Mouse (Mus musculus): Measurements from ENCODE around the gene Cdkn2a. TPM values are rescaled to one million over a fixed set of nuclear protein-coding genes. Genes with fewer than 3 reads are reported as not detected.

The Cdkn2a gene
- total RNA-seq (2015; ENCODE audit: low replicate concordance) (not detected in 2 replicates), total RNA-seq (2017; ENCODE audit: low replicate concordance) (not detected in 2 replicates)

DNA sequence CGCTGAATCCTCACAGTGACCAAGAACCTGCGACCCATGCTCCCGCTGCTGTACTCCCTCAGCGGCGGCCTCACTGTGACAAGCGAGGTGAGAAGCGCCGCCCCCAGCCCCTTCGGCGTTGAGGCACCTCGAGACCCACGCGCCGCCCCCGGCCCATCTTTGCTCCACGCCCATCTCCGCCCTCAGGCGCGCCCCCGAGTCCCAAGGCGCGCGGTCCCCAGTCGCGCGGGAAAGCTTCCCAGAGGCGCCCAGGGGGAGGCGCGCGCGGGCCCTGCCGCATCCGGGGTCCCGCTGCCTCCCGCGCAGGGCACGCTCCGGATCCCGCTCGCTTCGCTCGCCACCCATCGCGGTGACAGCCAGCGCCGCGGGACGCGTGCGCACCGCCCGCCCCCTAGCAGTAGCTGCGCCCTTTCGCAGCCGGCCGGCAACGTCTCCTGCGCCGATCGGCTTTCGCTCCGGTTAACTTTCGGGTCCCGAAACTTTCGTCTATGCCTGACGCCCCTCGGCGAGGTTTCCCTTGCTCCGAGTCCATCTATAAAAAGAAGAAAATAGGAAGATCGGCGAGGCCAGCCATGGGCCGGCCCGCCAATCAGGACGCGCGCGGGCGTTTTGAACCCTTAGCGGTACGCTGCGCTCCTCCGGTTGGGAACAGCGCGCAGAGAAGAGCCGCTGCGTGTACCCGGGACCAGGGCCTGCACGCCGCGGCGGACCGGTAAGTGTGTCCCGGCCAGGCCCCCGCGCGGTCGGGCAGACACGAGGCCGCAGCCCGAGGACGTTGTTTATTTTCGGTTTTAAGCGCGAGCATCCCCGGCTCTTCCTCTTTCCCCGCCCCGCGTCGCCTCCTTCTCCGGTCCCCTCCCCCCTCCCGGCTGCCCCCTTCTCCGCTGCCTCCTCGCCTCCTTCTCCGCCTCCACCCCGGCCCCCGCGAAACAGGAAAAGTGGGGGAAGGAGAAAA is at the start of gene Cdkn2a:
Gene Cdkn2a (minus strand): TSS at position 168 of the 955 bp plus-strand sequence.
- ATAC-seq (replicated peaks; ENCODE audit: low FRiP score, poor library complexity, severe bottlenecking), result no peak

GRCm38 (mm10) chr4:89313461-89313860 is 19.0 kb upstream of the Cdkn2a start:
- no peak for ATAC-seq (replicated peaks; ENCODE audit: low FRiP score, poor library complexity, severe bottlenecking)

- peak; percentile 85 for ATAC-seq (replicated peaks; ENCODE audit: low FRiP score, poor library complexity, severe bottlenecking)
Observed at GRCm38 (mm10) chr4:89310491-89311254, 16.2 kb upstream of the Cdkn2a start, which contains the start of gene Cdkn2b. Gene Cdkn2b, minus strand, starts transcription at chr4:89311039.

DNA sequence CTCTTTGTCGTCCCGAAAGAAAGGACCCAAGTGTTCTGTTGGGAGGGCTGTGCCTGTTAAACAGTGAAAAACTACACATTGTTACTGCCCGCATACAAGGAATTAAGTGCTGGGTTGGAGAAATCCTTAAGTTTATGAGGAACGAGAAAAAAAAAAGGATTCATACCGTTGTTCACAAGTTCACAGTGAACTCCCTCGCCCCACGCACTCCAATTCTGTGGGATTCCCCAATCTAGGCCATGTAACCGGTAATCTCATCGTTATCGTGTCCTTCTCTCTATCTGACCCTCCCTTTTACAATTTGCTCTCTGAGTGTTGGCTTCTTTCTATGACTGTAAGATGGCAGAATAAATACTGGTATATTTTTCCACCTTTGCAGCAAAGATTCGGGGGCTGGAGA is 15.5 kb upstream of the Cdkn2a start:
- ATAC-seq (replicated peaks; ENCODE audit: low FRiP score, poor library complexity, severe bottlenecking), result no peak

DNA sequence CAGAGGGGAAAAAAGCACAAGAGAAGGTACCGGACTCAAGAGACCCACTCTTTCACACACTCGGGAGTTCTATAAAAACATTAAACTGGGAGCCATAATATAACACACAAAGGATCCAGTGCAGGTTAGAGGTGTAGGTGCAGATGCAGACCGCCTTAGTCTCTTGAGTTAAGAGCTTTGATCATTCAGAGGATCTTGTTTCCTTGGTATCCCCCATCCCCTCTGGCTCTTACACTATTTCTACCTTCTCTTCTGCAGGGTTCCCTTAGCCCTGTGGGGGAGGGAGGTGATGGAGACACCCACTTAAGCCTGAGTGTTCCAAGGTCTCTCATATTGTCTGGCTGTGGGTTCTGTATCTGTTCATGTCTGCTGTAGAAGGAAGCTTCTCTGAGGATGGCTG is 13.5 kb upstream of the Cdkn2a start:
- no peak for ATAC-seq (replicated peaks; ENCODE audit: low FRiP score, poor library complexity, severe bottlenecking)

DNA sequence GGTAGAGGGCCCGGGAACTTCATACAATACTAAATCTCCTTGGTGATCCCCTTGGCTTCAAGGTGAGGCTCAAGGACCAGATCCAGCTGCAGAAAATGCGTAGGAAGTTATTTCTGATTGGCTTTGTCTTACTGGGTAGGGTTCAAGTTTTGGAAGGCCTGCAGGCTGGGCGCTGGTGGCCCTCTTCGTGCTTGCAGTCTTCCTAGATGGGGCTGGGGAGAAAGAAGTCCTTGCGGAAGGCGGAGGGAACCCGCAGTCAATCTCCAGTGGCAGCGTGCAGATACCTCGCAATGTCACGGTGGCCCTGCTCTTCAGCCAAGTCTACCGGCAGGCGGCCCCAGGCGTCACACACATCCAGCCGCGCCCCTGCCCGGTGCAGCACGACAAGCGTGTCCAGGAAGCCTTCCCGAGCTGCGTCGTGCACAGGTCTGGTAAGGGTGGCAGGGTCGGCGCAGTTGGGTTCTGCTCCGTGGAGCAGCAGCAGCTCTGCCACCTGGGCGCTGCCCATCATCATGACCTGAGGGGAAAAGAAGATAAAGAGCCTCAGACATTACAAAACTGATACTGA is 12.4 kb upstream of the Cdkn2a start:
- no peak for ATAC-seq (replicated peaks; ENCODE audit: low FRiP score, poor library complexity, severe bottlenecking)

GRCm38 (mm10) chr4:89305691-89306090 is 11.2 kb upstream of the Cdkn2a start:
- no peak for ATAC-seq (replicated peaks; ENCODE audit: low FRiP score, poor library complexity, severe bottlenecking)

DNA sequence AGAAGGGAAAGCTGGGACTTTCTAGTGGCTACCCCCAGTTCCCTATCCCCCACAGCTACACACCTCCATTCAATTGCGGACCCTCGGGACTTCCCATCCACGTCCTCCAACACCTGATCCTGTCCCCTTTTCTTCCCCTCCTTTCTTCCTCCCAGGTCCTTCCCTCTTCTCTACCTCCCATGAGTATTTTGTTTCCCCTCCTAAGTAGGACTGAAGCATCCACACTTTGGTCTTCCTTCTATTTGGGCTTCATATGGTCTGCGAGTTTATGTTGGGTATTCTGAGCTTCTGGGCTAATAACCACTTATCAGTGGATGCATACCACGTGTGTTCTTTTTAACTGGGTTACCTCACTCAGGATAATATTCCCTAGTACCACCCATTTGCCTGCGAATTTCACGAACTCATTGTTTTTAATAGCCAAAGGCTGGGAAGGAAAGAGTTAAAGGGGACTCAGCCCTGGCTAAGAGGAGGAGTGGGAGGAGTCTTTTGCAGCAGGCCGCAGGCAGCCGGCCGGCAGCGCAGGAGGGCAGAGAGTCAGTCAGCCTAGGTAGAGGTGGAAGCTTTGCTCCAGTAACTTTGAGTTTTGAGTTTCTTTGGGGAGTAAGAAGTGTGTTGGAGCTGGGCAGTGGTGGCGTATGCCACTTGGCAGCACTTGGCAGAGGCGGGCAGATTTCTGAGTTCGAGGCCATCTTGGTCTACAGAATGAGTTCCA is 9.0 kb upstream of the Cdkn2a start:
- ATAC-seq (replicated peaks; ENCODE audit: low FRiP score, poor library complexity, severe bottlenecking), result no peak

GRCm38 (mm10) chr4:89302129-89302528 is 7.7 kb upstream of the Cdkn2a start:
- ATAC-seq (replicated peaks; ENCODE audit: low FRiP score, poor library complexity, severe bottlenecking), result no peak

DNA sequence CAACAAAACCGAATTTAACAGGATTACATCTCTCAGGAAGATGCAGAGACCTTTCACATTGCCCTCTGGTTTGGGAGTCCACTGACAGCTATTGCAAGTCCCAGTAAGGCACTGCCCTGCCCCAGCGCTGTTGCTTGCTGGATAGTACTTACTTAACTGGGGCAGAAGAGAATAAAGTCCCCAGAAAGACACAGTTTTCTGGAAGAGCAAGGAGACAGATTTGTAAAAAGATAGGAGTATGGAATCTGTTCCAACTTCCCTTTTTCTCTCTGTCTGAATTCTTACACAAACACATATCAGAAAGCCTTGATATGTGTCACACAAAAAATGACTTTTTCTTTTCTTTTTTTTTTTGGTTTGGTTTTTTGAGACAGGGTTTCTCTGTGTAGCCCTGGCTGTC is 5.3 kb upstream of the Cdkn2a start:
- ATAC-seq (replicated peaks; ENCODE audit: low FRiP score, poor library complexity, severe bottlenecking), result no peak

DNA sequence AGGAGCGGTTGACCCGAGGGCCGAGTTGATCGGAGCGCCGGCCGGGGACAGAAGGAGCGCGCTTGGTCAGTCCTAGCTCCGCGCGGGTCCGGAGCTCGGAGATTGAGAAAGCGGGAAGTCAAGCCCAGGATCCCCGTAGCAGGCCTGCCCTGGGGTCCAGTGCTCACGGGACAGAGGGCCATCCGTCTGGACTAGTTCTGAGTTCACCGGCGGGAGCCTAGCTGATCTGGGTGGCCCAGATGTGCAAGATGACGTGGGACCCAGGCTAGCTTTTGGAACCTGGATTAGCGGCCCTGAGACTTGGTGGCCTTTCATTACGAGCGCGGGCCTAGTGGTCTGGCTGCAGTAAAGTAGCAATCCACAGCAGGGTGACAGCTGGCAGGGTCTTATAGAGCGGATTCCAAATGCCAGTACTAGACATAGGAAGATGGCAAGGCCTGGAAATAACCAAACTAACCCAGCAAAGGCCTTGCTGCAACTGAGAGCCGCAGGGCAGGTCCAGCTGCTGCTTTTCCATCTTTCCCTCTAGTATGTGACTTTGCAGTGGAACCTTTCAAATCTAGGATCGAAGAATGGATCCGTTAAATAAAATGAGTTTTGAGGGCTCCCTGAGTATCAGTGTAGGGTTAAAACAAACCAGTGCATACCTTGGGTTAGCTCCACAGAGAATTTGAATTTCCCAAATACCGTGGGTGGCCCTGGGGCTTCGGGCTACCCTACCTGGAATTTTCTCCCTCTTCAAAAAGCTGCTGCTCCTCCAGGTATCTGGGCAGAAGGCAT is 1.2 kb upstream of the Cdkn2a start:
- no peak for ATAC-seq (replicated peaks; ENCODE audit: low FRiP score, poor library complexity, severe bottlenecking)

GRCm38 (mm10) chr4:89294091-89294485 is 365 bp downstream of the Cdkn2a start:
- no peak for ATAC-seq (replicated peaks; ENCODE audit: low FRiP score, poor library complexity, severe bottlenecking)

DNA sequence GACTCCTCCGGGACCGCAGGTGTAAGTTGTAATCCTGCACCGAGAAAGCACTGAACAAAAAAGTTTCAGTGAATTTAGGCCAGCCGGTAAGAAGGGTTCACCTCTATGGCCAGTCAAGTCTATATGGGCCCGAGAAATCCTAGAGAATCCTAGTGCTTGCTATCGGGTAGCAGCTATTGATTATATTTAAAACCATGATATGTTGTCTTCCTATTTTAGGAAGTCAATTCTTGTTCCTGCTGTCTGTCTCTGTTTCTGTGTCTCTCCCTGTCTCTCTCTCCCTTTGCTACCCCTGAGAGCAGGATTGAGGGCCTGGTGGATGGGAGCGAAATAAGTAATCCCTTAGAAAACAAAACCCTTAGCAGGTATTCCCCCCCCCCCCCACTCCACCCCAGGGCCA is 937 bp downstream of the Cdkn2a start:
- ATAC-seq (replicated peaks; ENCODE audit: low FRiP score, poor library complexity, severe bottlenecking), result no peak

DNA sequence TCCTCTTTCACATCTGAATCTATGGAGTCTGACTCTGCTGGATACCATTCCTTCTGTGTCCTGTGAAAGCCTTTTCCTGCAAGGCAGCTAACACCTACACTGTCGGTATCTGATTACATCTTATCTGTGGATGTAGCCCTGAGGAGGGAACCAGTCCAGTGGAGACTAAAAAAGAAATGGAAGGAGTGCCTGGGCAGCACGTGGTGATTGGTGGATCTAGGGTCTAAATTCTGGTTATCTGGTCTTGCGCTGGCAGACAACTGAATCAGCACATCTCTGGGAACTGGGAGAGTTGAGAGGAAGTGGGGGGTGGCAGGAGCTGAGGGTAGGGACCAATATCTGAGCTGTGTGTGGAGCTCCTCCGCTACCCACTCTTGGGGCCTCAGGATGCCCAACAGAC is 5.4 kb downstream of the Cdkn2a start:
- ATAC-seq (replicated peaks; ENCODE audit: low FRiP score, poor library complexity, severe bottlenecking), result no peak

DNA sequence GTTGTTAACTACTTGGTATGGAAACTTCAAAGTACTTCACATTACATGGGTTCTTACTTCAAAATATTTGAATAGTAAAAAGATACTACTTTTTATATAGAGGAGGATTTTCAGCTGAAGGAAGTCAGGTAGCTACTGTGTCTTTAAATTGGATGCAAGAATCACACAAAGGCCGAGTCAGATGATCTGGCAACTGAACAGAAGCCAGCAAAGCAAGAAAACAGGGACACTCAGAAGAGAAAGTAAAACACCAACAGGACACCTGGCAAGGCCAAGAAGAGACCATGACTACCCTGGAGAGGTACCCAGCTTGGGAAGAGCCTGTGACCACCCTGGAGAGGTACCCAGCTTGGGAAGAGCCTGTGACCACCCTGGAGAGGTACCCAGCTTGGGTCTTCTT is 7.9 kb downstream of the Cdkn2a start:
- ATAC-seq (replicated peaks; ENCODE audit: low FRiP score, poor library complexity, severe bottlenecking), result no peak

DNA sequence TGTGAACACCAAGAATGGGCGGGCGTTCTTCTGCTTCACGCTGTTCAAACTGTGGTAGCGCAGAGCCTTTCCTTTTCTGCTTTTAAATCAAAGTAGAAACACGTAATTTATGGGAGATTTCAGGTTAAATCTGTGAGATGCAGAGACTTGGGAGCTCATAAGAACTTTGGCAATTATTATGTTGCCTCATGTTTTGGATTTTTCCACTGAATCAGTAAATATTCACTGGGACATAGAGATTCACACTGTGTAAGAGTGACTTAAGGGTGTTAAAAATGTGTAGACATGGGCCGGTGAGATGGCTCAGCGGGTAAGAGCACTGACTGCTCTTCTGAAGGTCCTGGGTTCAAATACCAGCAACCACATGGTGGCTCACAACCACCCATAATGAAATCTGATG is 8.8 kb downstream of the Cdkn2a start:
- no peak for ATAC-seq (replicated peaks; ENCODE audit: low FRiP score, poor library complexity, severe bottlenecking)

- no peak for ATAC-seq (replicated peaks; ENCODE audit: low FRiP score, poor library complexity, severe bottlenecking)
Observed at GRCm38 (mm10) chr4:89282661-89283060, 11.8 kb downstream of the Cdkn2a start.

DNA sequence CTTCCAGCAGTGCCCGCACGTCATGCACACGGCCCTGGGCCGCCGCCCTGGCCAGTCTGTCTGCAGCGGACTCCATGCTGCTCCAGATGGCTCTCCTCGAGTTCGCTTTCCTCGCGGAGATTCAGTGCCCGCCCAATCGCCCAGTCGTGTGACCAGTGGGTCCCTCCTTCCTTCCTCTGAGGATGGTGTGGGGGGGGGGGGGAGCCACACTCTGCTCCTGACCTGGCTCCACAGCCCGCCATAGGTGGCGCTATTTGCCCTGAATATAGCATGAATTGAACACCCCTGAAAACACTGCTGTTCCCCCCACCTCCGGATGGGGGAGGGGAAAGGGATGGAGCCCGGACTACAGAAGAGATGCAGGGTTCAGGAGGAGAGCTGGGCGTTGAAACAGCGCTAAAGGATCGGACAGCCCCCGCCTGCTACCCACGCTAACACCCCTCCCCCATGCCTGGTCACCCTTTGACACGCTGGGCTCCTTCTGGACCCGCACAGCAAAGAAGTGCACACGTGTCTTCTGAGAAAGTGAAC is 12.4 kb downstream of the Cdkn2a start:
- ATAC-seq (replicated peaks; ENCODE audit: low FRiP score, poor library complexity, severe bottlenecking), result no peak

- no peak for ATAC-seq (replicated peaks; ENCODE audit: low FRiP score, poor library complexity, severe bottlenecking)
Observed at GRCm38 (mm10) chr4:89281236-89281635, 13.2 kb downstream of the Cdkn2a start.
